Mouse (Mus musculus) myocyte (in vitro differentiated cells): ENCODE measurements around the gene Crtc3. TPM values are rescaled to one million over a fixed set of nuclear protein-coding genes. Genes with fewer than 3 reads are reported as not detected.
A peak's percentile ranks its signal among the peaks of the same experiment; 100 is the strongest.

Experiments
- H3K27me3 ChIP-seq: one replicate; pipeline ENCODE4 v1.6.1; 2011; ENCODE audit not compliant: control insufficient read depth, insufficient read depth, insufficient read length
- H3K36me3 ChIP-seq: one replicate; pipeline ENCODE4 v1.6.1; 2011; ENCODE audit not compliant: control insufficient read depth, insufficient read depth
- H3K4me2 ChIP-seq: one replicate; pipeline ENCODE4 v1.6.1; 2011; ENCODE audit warnings: low read depth, control low read depth
- H3K4me3 ChIP-seq: one replicate; pipeline ENCODE4 v1.5.1; 2011; ENCODE audit warnings: mild to moderate bottlenecking, control low read depth, moderate library complexity
- H3K79me2 ChIP-seq: one replicate; pipeline ENCODE4 v1.6.1; 2011; ENCODE audit not compliant: control insufficient read depth, insufficient read depth
- H3ac ChIP-seq: one replicate; pipeline ENCODE4 v1.6.1; 2011; ENCODE audit not compliant: control insufficient read depth, insufficient read length
- CEBPB ChIP-seq: IDR thresholded peaks from 2 replicates; pipeline ENCODE4 v1.6.1; 2011; ENCODE audit warnings: mild to moderate bottlenecking, moderate library complexity; ENCODE audit not compliant: poor library complexity, insufficient read depth, severe bottlenecking
- E2F4 ChIP-seq: IDR thresholded peaks from one replicate; pipeline ENCODE4 v1.6.1; 2011; ENCODE audit warnings: mild to moderate bottlenecking, control low read depth, moderate library complexity; ENCODE audit not compliant: insufficient read depth
- MAX ChIP-seq: IDR thresholded peaks from one replicate; pipeline ENCODE4 v1.6.1; 2011; ENCODE audit warnings: low read depth, mild to moderate bottlenecking, control low read depth
- MYOD1 ChIP-seq, 3 experiments: IDR thresholded peaks; one replicate each; pipeline ENCODE4 v1.6.1; 2011; ENCODE audit warnings: control low read depth in 2 of 3, low read depth in 2 of 3, mild to moderate bottlenecking in 2 of 3, moderate library complexity in 1 of 3; ENCODE audit not compliant: insufficient read length in 2 of 3, control insufficient read depth in 1 of 3
- MYOG ChIP-seq, 3 experiments: IDR thresholded peaks; one replicate each; pipeline ENCODE4 v1.6.1; 2011; ENCODE audit warnings: control low read depth in 2 of 3, low read depth in 2 of 3, mild to moderate bottlenecking in 2 of 3; ENCODE audit not compliant: insufficient read length in 2 of 3, control insufficient read depth in 1 of 3, insufficient read depth in 1 of 3
- POLR2A ChIP-seq: IDR thresholded peaks from one replicate; pipeline ENCODE4 v1.6.1; 2011; ENCODE audit warnings: low read depth, mild to moderate bottlenecking, control low read depth, moderate library complexity; ENCODE audit not compliant: insufficient read length
- POLR2AphosphoS2 ChIP-seq: IDR thresholded peaks from one replicate; pipeline ENCODE4 v1.6.1; 2011; ENCODE audit warnings: low read depth, control low read depth; ENCODE audit not compliant: insufficient read length
- REST ChIP-seq: IDR thresholded peaks from one replicate; pipeline ENCODE4 v1.6.1; 2011; ENCODE audit warnings: mild to moderate bottlenecking, control low read depth, moderate library complexity; ENCODE audit not compliant: insufficient read depth, insufficient read length
- SRF ChIP-seq: IDR thresholded peaks from one replicate; pipeline ENCODE4 v1.6.1; 2011; ENCODE audit warnings: low read depth; ENCODE audit not compliant: control insufficient read depth, insufficient read length
- TCF12 ChIP-seq: IDR thresholded peaks from one replicate; pipeline ENCODE4 v1.6.1; 2011; ENCODE audit warnings: mild to moderate bottlenecking, control low read depth; ENCODE audit not compliant: poor library complexity, insufficient read depth, severe bottlenecking
- TCF3 ChIP-seq: IDR thresholded peaks from one replicate; pipeline ENCODE4 v1.6.1; 2011; ENCODE audit warnings: low read depth, control low read depth; ENCODE audit not compliant: insufficient read length
- USF1 ChIP-seq: IDR thresholded peaks from one replicate; pipeline ENCODE4 v1.6.1; 2011; ENCODE audit warnings: low read depth, mild to moderate bottlenecking, control low read depth, moderate library complexity
- polyA plus RNA-seq: library from polyadenylated mRNA; unstranded; fragments of >200 nt; fragmentation: generic; extraction: Trizol; gene quantifications from one replicate; pipeline ENCODE4 v1.2.1, GENCODE M21; 2012; ENCODE audit warnings: missing spikeins

The Crtc3 gene
- polyA plus RNA-seq, 1 experiment, result 6.4 TPM

DNA sequence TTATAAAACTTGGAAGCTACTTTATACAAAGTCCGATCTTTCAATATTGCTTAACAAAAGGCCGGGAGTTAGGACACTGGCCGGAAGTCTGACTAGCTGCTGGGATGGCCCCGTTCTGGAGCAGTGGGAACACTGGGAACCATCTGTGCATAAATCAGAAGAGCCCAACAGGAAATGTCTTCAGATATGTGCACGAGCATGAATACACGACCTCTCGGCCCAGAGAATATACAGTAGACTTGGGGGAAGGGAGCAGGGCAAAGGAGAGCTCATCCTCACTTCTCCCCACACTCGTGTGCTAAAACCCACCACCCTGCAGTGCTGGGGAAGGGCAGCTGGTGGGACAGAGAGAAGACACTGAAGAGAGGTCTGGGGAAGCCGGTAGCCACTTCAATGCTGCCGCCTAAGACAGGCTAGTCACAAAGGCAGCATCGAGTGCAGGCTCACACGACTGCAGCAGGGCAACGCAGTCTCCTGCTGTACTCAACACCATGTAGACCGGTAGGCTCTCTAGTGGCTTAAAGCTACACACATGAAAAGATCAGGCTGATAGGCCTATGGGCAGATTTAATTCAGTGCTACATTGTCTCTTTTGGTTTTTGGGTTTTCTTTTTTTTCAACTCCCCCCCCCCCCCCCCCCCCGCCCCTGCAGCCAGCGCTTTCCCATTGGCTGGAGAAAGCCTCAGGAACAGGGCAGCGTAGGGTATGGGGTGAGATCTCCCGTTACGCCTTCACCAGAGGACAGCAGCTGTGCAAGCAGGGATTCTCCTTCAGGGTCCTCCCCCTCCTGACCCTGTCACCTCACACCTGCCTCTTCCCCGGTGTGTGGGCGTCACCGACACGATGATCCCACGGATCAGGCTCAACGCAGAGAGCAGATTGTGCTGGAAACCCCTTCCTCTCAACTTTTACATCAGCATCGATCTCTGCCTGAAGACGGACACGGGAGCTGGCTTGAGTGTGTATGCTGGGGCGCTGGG, 101.7 kb downstream of the Crtc3 start:
- H3K79me2 ChIP-seq, result no peaks in the 10 kb centered on the region
- no peak for TF ChIP-seq CEBPB
- no peak for TF ChIP-seq SRF
- no peak for TF ChIP-seq REST
- TF ChIP-seq USF1, result no peak
- TF ChIP-seq POLR2AphosphoS2, result no peak
- TF ChIP-seq MYOG (IDR thresholded peaks at IDR 0.05; ENCODE audit: control insufficient read depth in 1 of 3, insufficient read depth in 1 of 3, insufficient read length in 2 of 3, low read depth in 2 of 3), result peak in 2 of 3 experiments; percentile 39 to 66
- peak in 2 of 3 experiments; percentile 68 to 87 for TF ChIP-seq MYOD1 (IDR thresholded peaks at IDR 0.05; ENCODE audit: control insufficient read depth in 1 of 3, insufficient read length in 2 of 3, low read depth in 2 of 3)
- H3ac ChIP-seq, result no peak overlapping the region
- H3K4me3 ChIP-seq, result no peak overlapping the region
- H3K27me3 ChIP-seq, result no peaks in the 10 kb centered on the region
- no peak overlapping the region for H3K4me2 ChIP-seq
- peaks cover 7% of the 10 kb centered on the region for H3K36me3 ChIP-seq

DNA sequence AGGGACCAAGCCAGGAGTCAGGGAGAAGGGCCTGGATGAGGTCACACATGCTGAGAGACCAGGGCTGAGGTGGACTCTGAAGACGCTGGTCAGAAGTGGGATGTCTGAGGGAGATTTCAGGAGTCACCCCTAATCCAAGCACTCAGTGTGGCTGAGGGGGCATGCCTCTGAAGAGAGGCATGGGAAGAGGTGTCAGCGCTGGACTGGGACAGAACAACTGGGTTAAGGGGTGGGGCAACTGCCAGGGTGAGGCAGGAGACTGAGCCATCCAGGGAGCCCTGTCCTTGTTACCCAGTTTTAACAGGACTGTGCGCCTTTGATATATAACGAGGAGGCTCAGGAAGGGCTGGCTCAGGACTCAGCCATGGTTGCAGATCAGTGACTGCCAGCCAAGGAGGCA, 102.5 kb downstream of the Crtc3 start:
- Histone ChIP-seq H3K79me2 (no peaks in the 10 kb centered on the region), H3K27me3 (no peaks in the 10 kb centered on the region), H3ac (no peak overlapping the region), H3K4me2 (no peak overlapping the region), H3K36me3 (no peaks in the 10 kb centered on the region), H3K4me3 (no peak overlapping the region)
- TF ChIP-seq REST (no peak), MAX (no peak), MYOD1 (IDR thresholded peaks at IDR 0.05; ENCODE audit: control insufficient read depth in 1 of 3, insufficient read length in 2 of 3, low read depth in 2 of 3) (no peak), POLR2AphosphoS2 (no peak), CEBPB (no peak), MYOG (IDR thresholded peaks at IDR 0.05; ENCODE audit: control insufficient read depth in 1 of 3, insufficient read depth in 1 of 3, insufficient read length in 2 of 3, low read depth in 2 of 3) (no peak), SRF (no peak), USF1 (no peak), TCF3 (no peak), E2F4 (no peak), POLR2A (no peak), TCF12 (no peak)

DNA sequence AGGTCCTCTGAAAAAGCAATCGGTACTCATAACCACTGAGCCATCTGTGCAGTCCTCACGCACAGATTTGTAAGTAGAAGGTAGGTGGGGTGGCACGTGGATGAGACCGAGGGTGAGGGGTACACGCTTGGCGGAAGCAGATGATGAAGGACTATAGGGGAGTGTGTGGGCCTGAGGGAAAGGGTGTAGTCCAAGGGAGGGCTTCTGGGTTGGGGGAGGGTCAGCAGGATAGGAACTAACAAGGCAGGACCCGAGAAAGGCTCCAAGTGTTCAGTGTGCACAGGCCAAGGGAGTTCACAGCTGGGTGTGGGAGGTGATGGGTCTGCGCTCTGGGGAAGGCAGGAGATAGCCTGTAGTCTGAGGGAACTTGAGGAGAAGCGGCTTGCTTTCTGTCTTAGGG, 103.3 kb downstream of the Crtc3 start:
- Histone ChIP-seq H3K36me3 (no peaks in the 10 kb centered on the region), H3K4me2 (no peak overlapping the region), H3K27me3 (no peaks in the 10 kb centered on the region), H3K79me2 (no peaks in the 10 kb centered on the region), H3K4me3 (no peak overlapping the region), H3ac (no peak overlapping the region)
- TF ChIP-seq TCF3 (no peak), MYOG (IDR thresholded peaks at IDR 0.05; ENCODE audit: control insufficient read depth in 1 of 3, insufficient read depth in 1 of 3, insufficient read length in 2 of 3, low read depth in 2 of 3) (no peak)

DNA sequence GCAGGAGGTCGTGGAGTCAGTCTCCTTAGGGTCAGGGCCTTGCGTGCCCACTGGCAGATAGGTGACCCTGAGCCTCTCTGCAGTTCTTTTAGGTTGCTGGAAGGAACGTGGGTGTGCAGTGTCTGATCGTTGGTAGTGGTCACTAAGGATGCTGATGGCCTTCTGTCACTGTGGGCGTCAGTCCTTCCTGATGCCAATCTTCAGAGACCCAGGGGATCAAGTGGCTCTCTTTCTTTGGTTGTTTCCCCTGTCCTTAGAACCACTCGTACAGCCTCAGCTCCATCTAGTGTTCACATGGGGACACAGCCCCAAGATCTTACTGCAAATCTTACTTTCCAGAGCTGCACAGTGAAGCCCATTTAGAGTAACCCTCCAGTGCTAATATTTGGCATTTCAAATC, 104.7 kb downstream of the Crtc3 start:
- no peaks in the 10 kb centered on the region for H3K79me2 ChIP-seq
- no peak overlapping the region for H3ac ChIP-seq
- TF ChIP-seq REST, result no peak
- TF ChIP-seq MYOD1 (IDR thresholded peaks at IDR 0.05; ENCODE audit: control insufficient read depth in 1 of 3, insufficient read length in 2 of 3, low read depth in 2 of 3), result no peak
- no peak for TF ChIP-seq CEBPB
- no peak for TF ChIP-seq MAX
- TF ChIP-seq SRF, result no peak
- no peak for TF ChIP-seq USF1
- no peak for TF ChIP-seq TCF3
- no peak for TF ChIP-seq POLR2A
- H3K27me3 ChIP-seq, result no peaks in the 10 kb centered on the region
- no peaks in the 10 kb centered on the region for H3K36me3 ChIP-seq
- no peak overlapping the region for H3K4me3 ChIP-seq
- H3K4me2 ChIP-seq, result no peak overlapping the region

DNA sequence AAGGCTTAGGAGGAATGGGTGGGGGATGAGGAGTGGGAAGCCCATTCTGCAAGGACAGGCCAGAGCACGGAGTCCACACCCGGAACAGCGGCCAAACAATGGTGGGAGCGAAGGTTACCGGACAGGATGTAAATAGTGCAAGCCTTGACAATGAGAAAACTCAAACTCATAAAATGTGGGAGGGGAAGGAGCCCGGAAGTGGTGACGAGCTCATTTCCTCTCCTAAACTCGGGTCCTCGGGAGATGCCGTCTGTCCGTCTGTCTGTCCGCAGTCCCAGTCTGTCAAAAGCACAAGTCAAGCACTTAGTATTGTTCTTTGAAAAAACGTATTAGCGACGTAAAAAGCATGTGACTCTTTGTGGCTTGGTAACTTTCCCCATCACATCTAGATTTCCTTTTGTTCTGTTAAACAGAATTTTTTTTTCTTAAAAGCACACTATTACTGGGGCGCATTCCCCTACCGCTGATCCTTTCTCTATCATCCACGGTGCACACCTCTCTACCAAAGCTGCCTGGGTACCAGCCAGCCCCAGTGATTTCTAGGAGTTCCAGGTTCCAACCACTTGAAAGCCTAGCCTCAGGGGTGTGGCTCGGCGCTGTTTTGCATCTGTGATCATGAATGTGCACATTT, 105.7 kb downstream of the Crtc3 start:
- H3K27me3 ChIP-seq, result no peaks in the 10 kb centered on the region
- H3K4me3 ChIP-seq, result no peak overlapping the region
- H3K36me3 ChIP-seq, result no peaks in the 10 kb centered on the region
- TF ChIP-seq MAX, result no peak
- TF ChIP-seq POLR2AphosphoS2, result no peak
- no peak for TF ChIP-seq TCF3
- no peak for TF ChIP-seq MYOG (IDR thresholded peaks at IDR 0.05; ENCODE audit: control insufficient read depth in 1 of 3, insufficient read depth in 1 of 3, insufficient read length in 2 of 3, low read depth in 2 of 3)
- no peak for TF ChIP-seq REST
- TF ChIP-seq E2F4, result no peak
- no peak for TF ChIP-seq TCF12
- no peak for TF ChIP-seq USF1
- no peak for TF ChIP-seq POLR2A
- TF ChIP-seq SRF, result no peak
- TF ChIP-seq MYOD1 (IDR thresholded peaks at IDR 0.05; ENCODE audit: control insufficient read depth in 1 of 3, insufficient read length in 2 of 3, low read depth in 2 of 3), result no peak
- no peak for TF ChIP-seq CEBPB
- H3ac ChIP-seq, result no peak overlapping the region
- H3K79me2 ChIP-seq, result no peaks in the 10 kb centered on the region
- H3K4me2 ChIP-seq, result no peak overlapping the region
